Mouse (Mus musculus) G1E (cell line): ENCODE data around the gene Grcc10. TPM values are rescaled to one million over a fixed set of nuclear protein-coding genes. Genes with fewer than 3 reads are reported as not detected.

Experiments used
- ATAC-seq: 2 replicates; pipeline ENCODE4 v1.8.0; 2016; ENCODE audit warnings: mild to moderate bottlenecking; ENCODE audit not compliant: insufficient number of reproducible peaks, poor library complexity, low FRiP score, severe bottlenecking; ENCODE audit errors: extremely low read depth
- DNase-seq: peaks from one replicate; pipeline ENCODE4 v3.0.0; 2012; ENCODE audit warnings: low spot score
- H3K27me3 ChIP-seq: 2 replicates; pipeline ENCODE4 v1.6.1; 2012; ENCODE audit warnings: mild to moderate bottlenecking, low read length, inconsistent platforms; ENCODE audit not compliant: insufficient read depth
- H3K36me3 ChIP-seq: replicated peaks from 2 replicates; pipeline ENCODE3; 2012; ENCODE audit warnings: mild to moderate bottlenecking, inconsistent platforms
- H3K4me1 ChIP-seq: 2 replicates; pipeline ENCODE4 v1.6.1; 2012; ENCODE audit warnings: low read depth, low read length, inconsistent platforms, mixed read lengths; ENCODE audit not compliant: insufficient read depth
- H3K4me3 ChIP-seq: 2 replicates; pipeline ENCODE4 v1.5.1; 2012; ENCODE audit warnings: low read depth, mild to moderate bottlenecking, inconsistent platforms, low read length, moderate library complexity, mixed read lengths
- H3K9me3 ChIP-seq: replicated peaks from 2 replicates; pipeline ENCODE4 v1.6.1; 2012; ENCODE audit warnings: inconsistent platforms
- CTCF ChIP-seq: IDR thresholded peaks from 2 replicates; pipeline ENCODE4 v1.5.1; 2012; ENCODE audit warnings: low read depth, low read length, inconsistent platforms, mixed read lengths
- GATA1 ChIP-seq: IDR thresholded peaks from 2 replicates; pipeline ENCODE4 v1.6.1; 2012; ENCODE audit warnings: borderline replicate concordance, low read length, inconsistent platforms, mixed read lengths
- GATA2 ChIP-seq: IDR thresholded peaks from 2 replicates; pipeline ENCODE4 v1.6.1; 2012; ENCODE audit warnings: low read depth, low read length, inconsistent platforms, borderline replicate concordance
- POLR2AphosphoS5 ChIP-seq: IDR thresholded peaks from 2 replicates; pipeline ENCODE4 v1.6.1; 2012; ENCODE audit warnings: low read depth, low read length, inconsistent platforms; ENCODE audit not compliant: insufficient replicate concordance
- TAL1 ChIP-seq: conservative IDR thresholded peaks from 2 replicates; pipeline ENCODE4 v1.6.1; 2012; ENCODE audit warnings: low read depth, low read length, inconsistent platforms, mixed read lengths
- polyA plus RNA-seq: library from polyadenylated mRNA; stranded (reverse); fragments of >175 nt; gene quantifications from 2 replicates; pipeline ENCODE4 v1.2.3, GENCODE M21; 2012
- total RNA-seq, 2 experiments: library from RNA; stranded (forward) in 1 of 2; stranded (reverse) in 1 of 2; fragments of 200-1000 nt in 1 of 2; fragments of >200 nt in 1 of 2; fragmentation: Nextera tagmentation in 1 of 2; gene quantifications; 2 replicates each; pipeline ENCODE4 v1.2.3; 2014 to 2017

Grcc10 gene
- total and polyA plus RNA-seq, 3 experiments = 38.8 to 130 (median 61.7) TPM

- no peaks in the 10 kb centered on the region for H3K27me3 ChIP-seq
- H3K4me1 ChIP-seq = peaks cover 43% of the 10 kb centered on the region
- no peak for DNase-seq
- ATAC-seq = no peak
- H3K36me3 ChIP-seq = peaks cover 87% of the 10 kb centered on the region
- no peak overlapping the region for H3K4me3 ChIP-seq
- TF ChIP-seq GATA1 (no peak), TAL1 (no peak), GATA2 (no peak), CTCF (no peak), POLR2AphosphoS5 (no peak)
- no peaks in the 10 kb centered on the region for H3K9me3 ChIP-seq
Measured at GRCm38 (mm10) chr6:124693243-124693981, 47.8 kb downstream of the Grcc10 start.

DNA sequence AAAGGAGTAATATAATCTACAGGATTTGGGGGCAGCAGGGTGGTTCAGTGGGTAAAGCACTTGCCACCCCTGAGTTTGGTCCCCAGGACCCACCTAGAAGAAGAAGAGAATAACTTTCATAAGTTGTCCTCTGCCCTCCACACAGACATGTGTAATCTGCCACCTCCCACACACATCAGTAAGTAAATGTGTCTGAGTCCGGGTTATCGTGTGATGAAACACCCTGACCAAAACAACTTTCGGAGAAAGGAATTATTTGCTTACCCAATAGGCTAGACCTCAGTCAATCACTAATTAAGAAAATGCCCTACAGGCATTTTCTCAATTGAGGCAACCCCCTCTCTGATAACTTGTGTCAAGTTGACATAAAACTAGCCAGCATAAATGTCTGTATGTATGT is 50.7 kb downstream of the Grcc10 start:
- no peak for TF ChIP-seq GATA1
- TF ChIP-seq GATA2 = no peak
- no peak for TF ChIP-seq CTCF
- no peak for TF ChIP-seq POLR2AphosphoS5
- no peak for TF ChIP-seq TAL1
- peaks cover 70% of the 10 kb centered on the region for H3K4me1 ChIP-seq
- no peaks in the 10 kb centered on the region for H3K9me3 ChIP-seq
- H3K27me3 ChIP-seq = no peaks in the 10 kb centered on the region
- ATAC-seq = no peak
- H3K4me3 ChIP-seq = no peak overlapping the region
- no peak for DNase-seq
- H3K36me3 ChIP-seq = peaks cover 74% of the 10 kb centered on the region

Other genes with a start within 250 kb of the Grcc10 start
Only the 20 nearest of the 25 such genes appear.
- not detected in 2 replicates for gene C1rb, start 171.1 kb downstream of the Grcc10 start, total RNA-seq (2014; fragmentation: Nextera tagmentation)
- gene C1rb, start 171.1 kb downstream of the Grcc10 start, total RNA-seq (2017) = 0.11 TPM in 1 of 2 replicates, not detected in the other
- not detected in 2 replicates for gene C1rb, start 171.1 kb downstream of the Grcc10 start, polyA plus RNA-seq
- gene C1s2, start 105.3 kb downstream of the Grcc10 start, total RNA-seq (2014; fragmentation: Nextera tagmentation) = not detected in 2 replicates
- gene C1s2, start 105.3 kb downstream of the Grcc10 start, total RNA-seq (2017) = 0.05 and 0.12 TPM in 2 replicates
- not detected in 2 replicates for gene C1s2, start 105.3 kb downstream of the Grcc10 start, polyA plus RNA-seq
- gene Lpcat3, start 78.3 kb downstream of the Grcc10 start, total RNA-seq (2014; fragmentation: Nextera tagmentation) = 108 and 198 TPM in 2 replicates
- gene Lpcat3, start 78.3 kb downstream of the Grcc10 start, total RNA-seq (2017) = 95.7 and 101 TPM in 2 replicates
- 123 and 147 TPM in 2 replicates for gene Lpcat3, start 78.3 kb downstream of the Grcc10 start, polyA plus RNA-seq
- 117 and 120 TPM in 2 replicates for gene Emg1, start 29.2 kb downstream of the Grcc10 start, total RNA-seq (2014; fragmentation: Nextera tagmentation)
- gene Emg1, start 29.2 kb downstream of the Grcc10 start, total RNA-seq (2017) = 228 and 262 TPM in 2 replicates
- 254 and 287 TPM in 2 replicates for gene Emg1, start 29.2 kb downstream of the Grcc10 start, polyA plus RNA-seq
- gene Phb2, start 29.0 kb downstream of the Grcc10 start, total RNA-seq (2014; fragmentation: Nextera tagmentation) = 325 and 378 TPM in 2 replicates
- gene Phb2, start 29.0 kb downstream of the Grcc10 start, total RNA-seq (2017) = 432 and 434 TPM in 2 replicates
- gene Phb2, start 29.0 kb downstream of the Grcc10 start, polyA plus RNA-seq = 465 and 565 TPM in 2 replicates
- gene Ptpn6, start 2.7 kb downstream of the Grcc10 start, total RNA-seq (2014; fragmentation: Nextera tagmentation) = 66.2 and 72.6 TPM in 2 replicates
- gene Ptpn6, start 2.7 kb downstream of the Grcc10 start, total RNA-seq (2017) = 309 and 356 TPM in 2 replicates
- gene Ptpn6, start 2.7 kb downstream of the Grcc10 start, polyA plus RNA-seq = 54.9 and 129 TPM in 2 replicates
- not detected in 2 replicates for gene Gm45234, start 14.6 kb upstream of the Grcc10 start, total RNA-seq (2014; fragmentation: Nextera tagmentation)
- gene Gm45234, start 14.6 kb upstream of the Grcc10 start, total RNA-seq (2017) = not detected in 2 replicates
- not detected in 2 replicates for gene Gm45234, start 14.6 kb upstream of the Grcc10 start, polyA plus RNA-seq
- gene Atn1, start 15.2 kb upstream of the Grcc10 start, total RNA-seq (2014; fragmentation: Nextera tagmentation) = 58.7 and 85.6 TPM in 2 replicates
- gene Atn1, start 15.2 kb upstream of the Grcc10 start, total RNA-seq (2017) = 1.9 and 3.0 TPM in 2 replicates
- 55.3 and 58.8 TPM in 2 replicates for gene Atn1, start 15.2 kb upstream of the Grcc10 start, polyA plus RNA-seq
- 1.1 and 3.2 TPM in 2 replicates for gene Eno2, start 28.3 kb upstream of the Grcc10 start, total RNA-seq (2014; fragmentation: Nextera tagmentation)
- 3.4 and 3.6 TPM in 2 replicates for gene Eno2, start 28.3 kb upstream of the Grcc10 start, total RNA-seq (2017)
- 0.13 and 0.29 TPM in 2 replicates for gene Eno2, start 28.3 kb upstream of the Grcc10 start, polyA plus RNA-seq
- gene Lrrc23, start 38.4 kb upstream of the Grcc10 start, total RNA-seq (2014; fragmentation: Nextera tagmentation) = not detected in 2 replicates
- 0.11 TPM in 1 of 2 replicates, not detected in the other for gene Lrrc23, start 38.4 kb upstream of the Grcc10 start, total RNA-seq (2017)
- gene Lrrc23, start 38.4 kb upstream of the Grcc10 start, polyA plus RNA-seq = not detected in 2 replicates
- gene Spsb2, start 67.3 kb upstream of the Grcc10 start, total RNA-seq (2014; fragmentation: Nextera tagmentation) = 1.9 TPM in 2 replicates
- 6.9 and 9.4 TPM in 2 replicates for gene Spsb2, start 67.3 kb upstream of the Grcc10 start, total RNA-seq (2017)
- 10.1 and 10.9 TPM in 2 replicates for gene Spsb2, start 67.3 kb upstream of the Grcc10 start, polyA plus RNA-seq
- gene Tpi1, start 72.9 kb upstream of the Grcc10 start, total RNA-seq (2014; fragmentation: Nextera tagmentation) = 601 and 619 TPM in 2 replicates
- 903 and 1,035 TPM in 2 replicates for gene Tpi1, start 72.9 kb upstream of the Grcc10 start, total RNA-seq (2017)
- 520 and 701 TPM in 2 replicates for gene Tpi1, start 72.9 kb upstream of the Grcc10 start, polyA plus RNA-seq
- gene Usp5, start 88.1 kb upstream of the Grcc10 start, total RNA-seq (2014; fragmentation: Nextera tagmentation) = 34.6 and 45.9 TPM in 2 replicates
- 67.0 and 76.8 TPM in 2 replicates for gene Usp5, start 88.1 kb upstream of the Grcc10 start, total RNA-seq (2017)
- 53.0 and 68.2 TPM in 2 replicates for gene Usp5, start 88.1 kb upstream of the Grcc10 start, polyA plus RNA-seq
- gene Cdca3, start 88.2 kb upstream of the Grcc10 start, total RNA-seq (2014; fragmentation: Nextera tagmentation) = 109 and 112 TPM in 2 replicates
- 137 and 150 TPM in 2 replicates for gene Cdca3, start 88.2 kb upstream of the Grcc10 start, total RNA-seq (2017)
- gene Cdca3, start 88.2 kb upstream of the Grcc10 start, polyA plus RNA-seq = 50.9 and 67.2 TPM in 2 replicates
- 1.1 TPM in 1 of 2 replicates, not detected in the other for gene Gnb3, start 98.9 kb upstream of the Grcc10 start, total RNA-seq (2014; fragmentation: Nextera tagmentation)
- not detected in 2 replicates for gene Gnb3, start 98.9 kb upstream of the Grcc10 start, total RNA-seq (2017)
- not detected in 2 replicates for gene Gnb3, start 98.9 kb upstream of the Grcc10 start, polyA plus RNA-seq
- not detected in 2 replicates for gene P3h3, start 116.4 kb upstream of the Grcc10 start, total RNA-seq (2014; fragmentation: Nextera tagmentation)
- 0.23 TPM in 1 of 2 replicates, not detected in the other for gene P3h3, start 116.4 kb upstream of the Grcc10 start, total RNA-seq (2017)
- not detected in 2 replicates for gene P3h3, start 116.4 kb upstream of the Grcc10 start, polyA plus RNA-seq
- gene Gpr162, start 122.6 kb upstream of the Grcc10 start, total RNA-seq (2014; fragmentation: Nextera tagmentation) = not detected in 2 replicates
- gene Gpr162, start 122.6 kb upstream of the Grcc10 start, total RNA-seq (2017) = 0.22 and 0.41 TPM in 2 replicates
- gene Gpr162, start 122.6 kb upstream of the Grcc10 start, polyA plus RNA-seq = not detected in 2 replicates
- gene Cd4, start 146.8 kb upstream of the Grcc10 start, total RNA-seq (2014; fragmentation: Nextera tagmentation) = not detected in 2 replicates
- 0.33 and 1.7 TPM in 2 replicates for gene Cd4, start 146.8 kb upstream of the Grcc10 start, total RNA-seq (2017)
- gene Cd4, start 146.8 kb upstream of the Grcc10 start, polyA plus RNA-seq = not detected in 2 replicates
- gene Lag3, start 170.3 kb upstream of the Grcc10 start, total RNA-seq (2014; fragmentation: Nextera tagmentation) = 0.68 TPM in 1 of 2 replicates, not detected in the other
- 0.12 TPM in 1 of 2 replicates, not detected in the other for gene Lag3, start 170.3 kb upstream of the Grcc10 start, total RNA-seq (2017)
- not detected in 2 replicates for gene Lag3, start 170.3 kb upstream of the Grcc10 start, polyA plus RNA-seq
- 5.6 and 6.3 TPM in 2 replicates for gene Ptms, start 178.7 kb upstream of the Grcc10 start, total RNA-seq (2014; fragmentation: Nextera tagmentation)
- 84.9 and 86.4 TPM in 2 replicates for gene Ptms, start 178.7 kb upstream of the Grcc10 start, total RNA-seq (2017)
- 34.1 and 43.1 TPM in 2 replicates for gene Ptms, start 178.7 kb upstream of the Grcc10 start, polyA plus RNA-seq